Mouse (Mus musculus) limb, embryonic 10.5 days (tissue): ENCODE measurements around the gene Src. TPM values are rescaled to one million over a fixed set of nuclear protein-coding genes. Genes with fewer than 3 reads are reported as not detected.

Experiments used
- DNase-seq: peaks from one replicate; pipeline ENCODE4 v3.0.0-alpha.2; 2017; ENCODE audit warnings: low spot score
- H3K27ac ChIP-seq: fragments of 300-500 bp; sonication (generic); 2 replicates; pipeline ENCODE4 v1.5.1; 2016; ENCODE audit warnings: mild to moderate bottlenecking
- H3K27me3 ChIP-seq: fragments of 300-500 bp; sonication (generic); 2 replicates; pipeline ENCODE4 v1.6.1; 2016; ENCODE audit warnings: low read depth, mild to moderate bottlenecking; ENCODE audit not compliant: poor library complexity, severe bottlenecking
- H3K36me3 ChIP-seq: fragments of 300-500 bp; sonication (generic); 2 replicates; pipeline ENCODE4 v1.6.1; 2016; ENCODE audit warnings: mild to moderate bottlenecking, moderate library complexity
- H3K4me1 ChIP-seq: fragments of 300-500 bp; sonication (generic); 2 replicates; pipeline ENCODE4 v1.6.1; 2016
- H3K4me3 ChIP-seq: fragments of 300-500 bp; sonication (generic); 2 replicates; pipeline ENCODE4 v1.5.1; 2016; ENCODE audit warnings: mild to moderate bottlenecking, moderate library complexity
- H3K9me3 ChIP-seq: fragments of 300-500 bp; sonication (generic); replicated peaks from 2 replicates; pipeline ENCODE4 v1.6.1; 2016; ENCODE audit warnings: mild to moderate bottlenecking
- WGBS: fragments of 180-500 bp; shearing (Covaris S2); methylation state at CpG from one replicate; pipeline ENCODE4 v1.1.7; 2016; 5-methylcytosine and 5-hydroxymethylcytosine counted together
- polyA plus RNA-seq: library from polyadenylated mRNA; unstranded; fragments of >200 nt; fragmentation: Nextera tagmentation; extraction: Ambion mirVana; gene quantifications from 2 replicates; pipeline ENCODE4 v1.2.1, GENCODE M21; 2016

Gene Src
- polyA plus RNA-seq, 1 experiment from 2014 or later, result 26.2 TPM

GRCm38 (mm10) chr2:157395960-157396359 is 22.3 kb upstream of the Src start:
- DNase-seq, result no peak
- Histone ChIP-seq H3K27me3 (no peaks in the 10 kb centered on the region), H3K4me3 (no peak overlapping the region), H3K9me3 (no peaks in the 10 kb centered on the region), H3K36me3 (peaks cover 69% of the 10 kb centered on the region), H3K4me1 (0 out of 2 replicates have a peak, but pooled peaks cover 10% of the 10 kb centered on the region), H3K27ac (no peak overlapping the region)
- 69% methylated on average over 13 of the region's 13 CpGs for WGBS

DNA sequence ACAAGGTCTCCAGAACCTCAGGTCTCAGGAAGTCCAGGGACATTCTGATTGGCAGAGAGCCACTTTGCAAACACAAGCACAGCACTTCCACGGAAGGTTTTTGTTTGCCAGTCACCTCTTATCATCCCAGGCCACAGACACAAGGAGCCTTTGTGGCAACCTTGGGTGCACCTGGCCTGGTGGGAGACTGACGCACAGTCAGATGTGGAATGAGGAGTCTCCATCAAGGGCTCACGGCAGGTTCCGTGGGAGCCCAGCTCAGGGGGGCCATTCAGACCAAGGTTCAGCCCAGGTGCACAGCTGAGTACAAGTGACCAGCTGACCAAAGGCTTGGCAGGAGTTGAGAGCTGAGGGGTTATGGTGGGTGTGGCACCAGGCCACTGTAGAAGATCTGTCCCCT is 20.9 kb upstream of the Src start:
- no peak overlapping the region for H3K27ac ChIP-seq
- H3K9me3 ChIP-seq, result no peaks in the 10 kb centered on the region
- H3K27me3 ChIP-seq, result no peaks in the 10 kb centered on the region
- H3K4me3 ChIP-seq, result no peak overlapping the region
- 93% methylated on average over 4 of the region's 4 CpGs for WGBS
- 0 out of 2 replicates have a peak, but pooled peaks cover 10% of the 10 kb centered on the region for H3K4me1 ChIP-seq
- DNase-seq, result no peak
- H3K36me3 ChIP-seq, result peaks cover 57% of the 10 kb centered on the region

DNA sequence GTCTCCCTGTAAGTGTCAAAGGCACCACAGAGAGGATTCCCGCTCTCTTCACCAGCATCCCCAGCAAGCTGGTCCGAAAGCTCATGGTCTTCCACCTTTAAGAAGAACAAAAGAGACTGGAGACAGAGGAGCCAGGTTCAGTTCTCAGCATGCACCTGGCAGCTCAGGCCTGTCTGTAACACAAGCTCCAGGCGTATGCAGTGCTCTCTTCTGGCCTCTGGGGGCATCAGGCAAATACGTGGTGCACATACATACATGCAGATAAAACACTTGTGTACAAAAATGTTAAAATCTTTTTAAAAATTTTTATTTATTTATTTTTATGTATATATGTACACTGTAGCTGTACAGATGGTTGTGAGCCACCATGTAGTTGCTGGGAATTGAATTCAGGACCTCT is 19.7 kb upstream of the Src start:
- Histone ChIP-seq H3K36me3 (peaks cover 45% of the 10 kb centered on the region), H3K27me3 (no peaks in the 10 kb centered on the region), H3K4me3 (no peak overlapping the region), H3K9me3 (no peaks in the 10 kb centered on the region), H3K27ac (no peak overlapping the region), H3K4me1 (0 out of 2 replicates have a peak, but pooled peaks cover 10% of the 10 kb centered on the region)
- 99% methylated on average over 4 of the region's 4 CpGs for WGBS
- DNase-seq, result no peak

DNA sequence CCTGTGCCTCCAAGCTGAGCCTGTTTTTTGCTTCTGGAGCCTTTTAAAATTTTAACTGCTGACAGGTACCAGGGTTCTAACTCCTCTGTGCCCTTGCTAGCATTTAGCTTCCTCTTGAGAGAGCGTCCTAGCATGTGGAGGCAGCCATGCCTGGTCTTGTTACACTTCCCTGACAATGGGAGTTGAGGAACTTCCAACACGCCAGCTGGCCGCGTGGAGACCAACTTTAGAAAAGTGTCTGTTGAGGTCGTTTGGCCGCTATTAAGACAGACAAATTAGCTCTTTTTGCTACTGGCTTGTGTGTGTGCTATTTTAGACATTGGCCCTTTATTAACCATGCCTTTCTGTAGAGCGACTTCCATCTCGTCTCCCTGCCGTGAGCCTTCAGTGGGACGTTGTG is 18.4 kb upstream of the Src start:
- Histone ChIP-seq H3K27me3 (no peaks in the 10 kb centered on the region), H3K9me3 (no peaks in the 10 kb centered on the region), H3K36me3 (peaks cover 39% of the 10 kb centered on the region), H3K4me1 (0 out of 2 replicates have a peak, but pooled peaks cover 10% of the 10 kb centered on the region), H3K4me3 (no peak overlapping the region), H3K27ac (no peak overlapping the region)
- DNase-seq, result no peak
- WGBS, result 88% methylated on average over 10 of the region's 10 CpGs

DNA sequence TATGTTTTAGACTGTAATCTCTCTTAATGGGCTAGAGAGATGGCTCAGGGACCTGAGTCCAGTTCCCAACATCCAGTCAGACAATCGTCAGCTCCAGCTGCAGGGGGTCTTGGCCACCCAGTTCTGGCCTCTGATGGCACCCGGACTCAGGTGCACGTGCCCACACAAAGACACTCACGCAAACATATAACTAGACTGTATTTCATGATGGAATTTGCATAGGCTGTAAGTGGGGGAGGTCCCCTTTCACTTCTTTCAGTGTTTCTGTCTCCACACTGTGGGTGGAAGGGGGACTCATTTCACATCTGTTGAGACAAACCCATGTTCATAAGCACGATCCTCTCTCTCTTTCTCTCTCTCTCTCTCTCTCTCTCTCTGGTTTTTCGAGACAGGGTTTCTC is 17.8 kb upstream of the Src start:
- 92% methylated on average over 6 of the region's 6 CpGs for WGBS
- no peak for DNase-seq
- Histone ChIP-seq H3K4me3 (no peak overlapping the region), H3K27ac (no peak overlapping the region), H3K36me3 (peaks cover 33% of the 10 kb centered on the region), H3K9me3 (no peaks in the 10 kb centered on the region), H3K27me3 (no peaks in the 10 kb centered on the region), H3K4me1 (0 out of 2 replicates have a peak, but pooled peaks cover 7% of the 10 kb centered on the region)

- Histone ChIP-seq H3K27me3 (no peaks in the 10 kb centered on the region), H3K4me3 (no peak overlapping the region), H3K4me1 (0 out of 2 replicates have a peak, but pooled peaks cover 4% of the 10 kb centered on the region), H3K27ac (no peak overlapping the region), H3K36me3 (peaks cover 25% of the 10 kb centered on the region), H3K9me3 (no peaks in the 10 kb centered on the region)
- WGBS, result 88% methylated on average over 2 of the region's 2 CpGs
- no peak for DNase-seq
Measured at GRCm38 (mm10) chr2:157401261-157401660, 17.0 kb upstream of the Src start.

DNA sequence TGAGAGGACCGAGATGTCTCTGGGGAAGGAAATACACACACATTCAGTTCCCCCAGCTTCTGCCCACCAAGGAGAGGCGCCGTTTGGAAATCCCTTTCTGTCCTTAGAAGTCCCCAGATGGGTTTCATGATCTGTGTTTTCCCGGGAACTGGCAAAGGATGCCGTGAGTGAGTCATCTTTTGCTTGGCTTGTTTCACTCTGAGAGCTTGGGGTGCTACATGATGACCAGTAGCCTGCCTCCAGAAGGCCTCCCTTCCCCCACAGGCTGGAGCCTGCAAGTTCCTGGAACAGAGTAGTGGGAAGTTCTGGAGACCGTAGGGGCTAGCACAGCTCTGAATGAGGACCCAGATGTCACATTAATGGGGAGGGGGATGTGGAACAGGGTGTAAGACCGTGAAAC is 10.6 kb upstream of the Src start:
- no peaks in the 10 kb centered on the region for H3K36me3 ChIP-seq
- no peaks in the 10 kb centered on the region for H3K9me3 ChIP-seq
- H3K27me3 ChIP-seq, result no peaks in the 10 kb centered on the region
- peaks cover 10% of the 10 kb centered on the region for H3K4me1 ChIP-seq
- H3K27ac ChIP-seq, result no peak overlapping the region
- 87% methylated on average over 7 of the region's 7 CpGs for WGBS
- no peak for DNase-seq
- H3K4me3 ChIP-seq, result no peak overlapping the region

DNA sequence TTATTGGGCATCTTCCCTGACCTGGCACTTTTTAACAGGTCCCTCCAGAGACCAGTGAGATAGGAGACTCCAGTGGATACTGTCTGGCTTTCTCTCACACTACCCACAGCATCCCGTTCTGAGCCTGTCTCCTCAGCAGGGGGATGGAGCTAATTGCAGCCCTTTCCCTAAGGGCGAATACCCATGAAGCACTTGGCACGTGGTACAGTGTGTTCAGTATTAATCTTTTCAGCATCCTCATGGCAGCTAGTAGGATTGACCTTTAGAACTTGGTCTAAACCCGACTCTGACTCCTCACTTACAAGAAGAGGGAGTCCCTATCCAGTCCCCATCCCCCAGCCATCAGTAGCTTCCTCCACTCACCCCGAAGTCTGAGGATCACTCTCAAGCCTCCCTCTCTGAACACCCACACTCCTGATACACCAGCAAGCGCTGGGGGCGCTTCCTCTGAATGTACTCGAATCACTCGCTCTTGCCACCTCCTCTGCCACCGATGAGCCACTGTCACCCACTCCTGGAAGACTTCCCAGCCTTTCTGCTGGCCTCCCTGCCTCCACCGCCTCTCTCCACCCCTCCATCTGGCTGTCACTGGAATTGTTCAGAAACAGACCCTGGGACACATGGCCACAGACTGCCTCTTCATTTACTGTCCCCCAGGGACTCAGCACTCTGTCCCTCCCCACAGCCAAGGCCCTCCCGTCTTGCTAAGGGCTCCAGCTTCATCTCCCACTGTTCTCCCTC is 8.3 kb upstream of the Src start:
- Histone ChIP-seq H3K27ac (no peak overlapping the region), H3K36me3 (no peaks in the 10 kb centered on the region), H3K4me1 (peaks cover 10% of the 10 kb centered on the region), H3K27me3 (no peaks in the 10 kb centered on the region), H3K9me3 (no peaks in the 10 kb centered on the region), H3K4me3 (no peak overlapping the region)
- 69% methylated on average over 12 of the region's 12 CpGs for WGBS
- DNase-seq, result no peak

GRCm38 (mm10) chr2:157411151-157411693 is 7.0 kb upstream of the Src start:
- peaks cover 10% of the 10 kb centered on the region for H3K4me1 ChIP-seq
- WGBS, result 80% methylated on average over 6 of the region's 6 CpGs
- no peaks in the 10 kb centered on the region for H3K27me3 ChIP-seq
- H3K36me3 ChIP-seq, result no peaks in the 10 kb centered on the region
- no peak for DNase-seq
- H3K9me3 ChIP-seq, result no peaks in the 10 kb centered on the region
- H3K4me3 ChIP-seq, result no peak overlapping the region
- no peak overlapping the region; the same call in 1 of the 2 replicates for H3K27ac ChIP-seq

DNA sequence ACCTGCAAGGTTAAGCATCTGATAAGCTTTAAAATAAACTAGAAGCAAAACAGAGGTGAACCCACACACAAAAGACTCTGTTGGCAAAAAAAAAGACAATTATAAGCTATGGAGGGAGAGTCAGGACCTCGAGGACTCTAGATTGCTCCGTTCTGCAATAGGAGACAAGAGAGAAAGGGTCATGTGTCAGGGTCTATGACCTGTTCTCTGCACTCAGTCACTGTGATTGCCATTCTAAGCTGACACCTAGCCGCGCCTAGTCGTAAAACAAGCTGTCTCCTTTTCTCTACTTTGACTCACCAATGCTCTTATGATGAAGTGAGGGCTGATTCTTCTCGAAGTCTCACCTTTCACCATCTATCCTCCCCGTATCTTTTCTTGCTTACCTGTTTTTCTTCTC is 5.7 kb upstream of the Src start:
- Histone ChIP-seq H3K36me3 (no peaks in the 10 kb centered on the region), H3K27ac (no peak overlapping the region), H3K9me3 (no peaks in the 10 kb centered on the region), H3K4me3 (no peak overlapping the region), H3K4me1 (peaks cover 18% of the 10 kb centered on the region), H3K27me3 (no peaks in the 10 kb centered on the region)
- DNase-seq, result no peak
- 68% methylated on average over 7 of the region's 7 CpGs for WGBS

DNA sequence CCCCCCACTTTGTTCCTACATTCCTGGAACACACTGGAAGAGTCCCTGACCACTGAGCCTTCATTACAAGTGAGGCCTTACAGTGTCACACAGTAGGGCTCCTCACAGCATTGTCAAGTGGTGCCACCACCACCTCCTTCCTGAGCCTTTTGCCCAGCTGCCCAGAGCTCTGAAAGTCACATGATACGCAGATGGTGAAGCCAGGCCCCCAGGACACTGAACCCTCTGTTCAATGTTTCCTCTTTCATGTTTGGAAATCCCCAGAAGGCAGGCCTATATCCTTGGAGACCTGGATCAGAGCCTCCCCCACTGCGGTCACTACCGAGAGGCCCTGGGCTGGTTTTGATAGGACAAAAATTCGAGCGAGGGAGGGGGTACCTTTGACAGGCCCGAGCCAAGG is 1.0 kb upstream of the Src start:
- Histone ChIP-seq H3K4me1 (peaks cover 42% of the 10 kb centered on the region), H3K27me3 (no peaks in the 10 kb centered on the region), H3K36me3 (no peaks in the 10 kb centered on the region), H3K9me3 (no peaks in the 10 kb centered on the region), H3K4me3 (no peak overlapping the region), H3K27ac (peak overlapping the region; percentile 22)
- WGBS, result 68% methylated on average over 6 of the region's 6 CpGs
- DNase-seq, result no peak

DNA sequence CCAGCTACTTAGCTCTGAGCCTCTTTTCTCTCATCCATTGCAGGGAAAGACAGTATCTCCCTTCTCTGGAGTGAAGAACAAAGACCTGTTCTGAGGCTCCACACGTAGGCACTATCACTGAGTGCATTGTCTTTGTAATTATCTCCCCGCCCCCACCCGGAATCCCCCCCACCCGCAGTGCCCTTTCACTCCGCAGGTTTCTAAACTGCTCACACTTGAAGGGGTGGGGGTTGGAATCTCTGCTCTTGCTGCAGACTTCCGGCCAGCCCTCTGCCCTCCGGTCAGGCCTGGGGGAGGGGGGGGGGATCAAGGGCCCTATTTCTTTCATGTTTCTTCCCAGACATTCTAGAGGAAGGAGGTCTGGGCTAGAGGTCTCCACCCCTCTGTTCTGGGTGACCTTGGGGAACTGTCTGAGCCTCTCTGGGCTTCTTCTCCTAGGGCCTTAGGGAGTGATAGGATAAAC is 396 bp downstream of the Src start:
- Histone ChIP-seq H3K4me1 (peaks cover 56% of the 10 kb centered on the region), H3K4me3 (peak overlapping the region; percentile 25; the same call in 1 of the 2 replicates), H3K9me3 (no peaks in the 10 kb centered on the region), H3K36me3 (no peaks in the 10 kb centered on the region), H3K27ac (peak overlapping the region; percentile 66), H3K27me3 (no peaks in the 10 kb centered on the region)
- WGBS, result under 1% methylated on average over 7 of the region's 7 CpGs
- peak; percentile 60 for DNase-seq

DNA sequence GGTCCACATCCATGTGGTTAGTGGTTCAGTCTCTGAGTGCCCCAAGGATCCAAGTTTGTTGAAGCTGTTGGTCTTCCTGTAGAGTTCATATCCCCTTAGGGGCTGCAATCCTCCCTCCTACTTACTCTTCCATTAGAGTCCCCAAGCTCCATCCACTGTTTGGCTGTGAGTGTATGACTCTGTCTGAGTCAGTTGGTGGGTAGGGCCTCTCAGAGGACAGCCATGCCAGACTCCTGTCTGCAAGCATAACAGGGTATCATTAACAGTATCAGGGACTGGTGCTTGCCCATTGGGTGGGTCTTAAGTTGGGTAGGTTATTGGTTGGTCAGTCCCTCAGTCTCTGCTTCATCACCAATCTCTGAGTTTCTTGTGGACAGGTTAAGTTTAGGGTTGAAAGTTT is 1.3 kb downstream of the Src start:
- H3K4me3 ChIP-seq, result no peak overlapping the region
- H3K9me3 ChIP-seq, result no peaks in the 10 kb centered on the region
- no peaks in the 10 kb centered on the region for H3K36me3 ChIP-seq
- DNase-seq, result no peak
- H3K27me3 ChIP-seq, result no peaks in the 10 kb centered on the region
- H3K4me1 ChIP-seq, result peaks cover 64% of the 10 kb centered on the region
- H3K27ac ChIP-seq, result peak overlapping the region; percentile 66; the same call in 1 of the 2 replicates
